Mouse (Mus musculus) kidney, adult 2 months (tissue): Measurements from ENCODE around the gene Hmg20a.

ENCODE experiments used
- CTCF ChIP-seq: fragments of 200-500 bp; conservative IDR thresholded peaks from 2 replicates; pipeline ENCODE4 v1.5.1; 2011; ENCODE audit warnings: low read depth, mild to moderate bottlenecking, control low read depth, low read length, moderate library complexity, mixed read lengths; ENCODE audit not compliant: insufficient read depth, insufficient read length
- POLR2A ChIP-seq: fragments of 200-500 bp; IDR thresholded peaks from one replicate; pipeline ENCODE4 v1.6.1; 2011; ENCODE audit warnings: low read depth, low read length, control low read depth

- no peak for TF ChIP-seq POLR2A
- no peak for TF ChIP-seq CTCF
Observed at GRCm38 (mm10) chr9:56463686-56464515, 45.5 kb downstream of the Hmg20a start.
